Mouse (Mus musculus) right cerebral cortex, postnatal 10 days (tissue): ENCODE data around the gene Adora1.
"Not testable (repeated sequence)": the region's sequence is repeated elsewhere in the genome, so short reads cannot be mapped to it uniquely, and the experiment has no call there.

ENCODE experiments used
- DNase-seq, 2 experiments: peaks; one replicate each; pipeline ENCODE4 v3.0.0; 2021; ENCODE audit warnings: low spot score in 2 of 2

Gene Adora1

DNA sequence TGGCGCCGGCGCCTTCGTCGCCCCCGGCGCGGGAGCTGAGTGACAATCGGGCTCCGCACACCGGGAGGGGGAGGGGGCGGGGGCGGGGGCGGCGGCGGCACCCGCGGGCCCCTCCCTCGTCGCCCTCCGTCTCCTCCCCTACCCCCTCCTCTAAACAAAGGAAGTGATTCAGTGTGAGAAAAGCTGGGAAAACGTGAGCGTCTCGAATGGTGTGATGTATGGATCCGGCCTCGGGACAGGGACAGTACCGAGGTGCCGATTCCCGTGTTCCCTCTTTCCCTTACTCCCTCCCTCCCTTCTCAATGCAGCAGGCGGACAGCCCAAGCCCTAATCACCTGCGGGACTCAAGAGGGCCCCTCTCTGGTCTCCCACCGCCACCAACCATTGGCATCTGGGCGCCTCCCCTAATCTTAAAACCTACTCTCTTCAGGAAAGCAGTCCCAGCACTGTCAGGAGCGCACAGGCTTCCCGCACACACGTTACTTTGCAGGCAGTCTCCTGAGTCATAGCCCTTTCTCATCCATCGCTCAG, at the start of gene Adora1:
Gene Adora1 (minus strand): TSS at position 41 of the 531 bp plus-strand sequence.
- DNase-seq = peak in 1 of 2 experiments; percentile 62

DNA sequence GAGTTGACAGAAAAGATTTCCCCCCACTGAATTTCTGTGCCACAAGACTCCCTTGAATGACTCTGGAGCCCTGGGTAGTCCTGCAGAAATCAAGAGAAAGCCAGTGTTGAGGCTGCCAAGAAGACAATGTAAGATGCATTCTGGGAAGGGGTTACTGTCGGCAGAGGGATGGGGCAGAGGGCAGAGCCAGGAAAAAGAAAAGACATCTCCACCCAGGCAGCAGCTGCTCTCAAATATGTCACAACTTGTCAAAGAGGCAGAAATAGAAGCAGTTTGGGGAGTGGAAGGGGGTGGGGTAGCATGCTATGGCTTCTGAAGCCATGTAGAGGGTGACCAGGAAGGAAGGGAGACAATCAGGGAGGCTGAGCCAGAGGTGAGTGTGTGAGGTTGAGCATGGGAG, 47.9 kb upstream of the Adora1 start:
- DNase-seq = no peak

DNA sequence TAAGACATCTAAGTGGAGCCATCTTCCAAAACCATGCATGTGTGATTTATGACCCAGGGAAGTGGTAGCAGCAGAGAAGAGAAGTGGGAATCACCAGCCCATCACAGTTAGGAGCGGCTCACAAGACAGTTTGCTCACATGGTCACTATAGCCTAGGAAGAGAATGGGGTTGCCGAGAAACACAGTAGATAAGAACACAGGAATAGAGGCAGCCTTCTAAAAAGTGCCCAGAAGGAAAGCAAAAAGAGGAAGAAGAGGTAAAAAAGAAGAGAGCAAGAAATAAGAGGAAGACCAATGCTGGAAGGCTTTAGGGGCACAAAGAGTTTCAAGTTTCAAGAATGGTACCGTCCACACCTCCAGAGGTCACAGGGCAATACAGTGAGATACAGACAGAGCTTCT, 47.1 kb upstream of the Adora1 start:
- no peak for DNase-seq

DNA sequence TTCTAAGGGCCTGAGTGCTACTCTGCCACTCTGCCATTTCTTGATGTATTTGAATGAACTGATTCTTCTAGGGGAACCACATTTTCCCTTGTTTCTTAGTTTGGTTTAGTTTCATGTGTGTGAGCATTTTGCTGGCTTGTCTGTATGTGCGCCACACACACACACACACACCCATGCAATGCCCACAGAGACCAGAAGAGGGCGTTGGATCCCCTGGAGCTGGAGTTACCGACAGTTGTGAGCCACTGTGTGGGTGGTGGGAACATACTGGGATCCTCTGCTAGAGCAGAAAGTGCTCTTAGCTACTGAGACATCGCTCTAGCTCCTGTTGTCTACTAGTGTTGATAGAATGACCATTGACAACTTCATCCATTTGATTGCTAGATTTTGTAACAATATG, 46.3 kb upstream of the Adora1 start:
- no peak for DNase-seq

DNA sequence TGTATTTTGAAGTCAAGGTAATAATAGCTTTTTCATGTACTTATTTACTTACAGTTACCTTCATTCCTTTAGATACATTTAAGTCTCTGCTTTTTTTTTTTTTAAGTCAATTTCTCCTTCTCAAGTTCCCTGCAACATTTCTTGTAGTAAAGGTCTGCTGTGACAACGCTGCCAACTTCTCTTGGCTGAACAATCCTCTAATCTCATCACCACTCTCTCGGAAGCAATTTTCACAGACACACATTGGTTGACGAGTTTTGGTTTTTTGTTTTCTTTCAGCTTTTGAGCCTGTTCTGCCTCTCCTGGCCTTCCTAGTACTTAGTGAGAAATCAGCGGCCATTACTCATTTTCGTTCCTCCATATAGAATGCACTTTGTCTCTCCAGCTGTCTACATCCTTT, 44.9 kb upstream of the Adora1 start:
- DNase-seq = no peak

DNA sequence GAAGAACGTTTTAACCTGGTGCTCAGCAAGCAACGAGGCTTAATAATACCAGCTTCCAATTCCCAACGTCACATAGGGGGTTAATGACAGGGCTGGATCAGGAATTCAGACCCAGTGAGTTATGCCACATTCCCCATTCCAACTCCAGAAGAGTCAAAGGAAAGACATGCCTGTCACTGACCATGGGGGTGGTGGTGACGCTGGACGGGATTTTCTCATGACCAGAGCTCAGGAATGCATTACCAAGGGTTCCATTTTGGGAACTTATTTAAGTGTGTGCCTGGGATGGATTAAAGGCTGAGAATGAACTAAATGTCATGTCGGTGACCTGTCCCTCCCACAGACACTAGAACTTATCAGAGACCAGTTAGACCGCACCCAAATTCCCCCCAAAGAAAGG, 41.6 kb upstream of the Adora1 start:
- no peak for DNase-seq

DNA sequence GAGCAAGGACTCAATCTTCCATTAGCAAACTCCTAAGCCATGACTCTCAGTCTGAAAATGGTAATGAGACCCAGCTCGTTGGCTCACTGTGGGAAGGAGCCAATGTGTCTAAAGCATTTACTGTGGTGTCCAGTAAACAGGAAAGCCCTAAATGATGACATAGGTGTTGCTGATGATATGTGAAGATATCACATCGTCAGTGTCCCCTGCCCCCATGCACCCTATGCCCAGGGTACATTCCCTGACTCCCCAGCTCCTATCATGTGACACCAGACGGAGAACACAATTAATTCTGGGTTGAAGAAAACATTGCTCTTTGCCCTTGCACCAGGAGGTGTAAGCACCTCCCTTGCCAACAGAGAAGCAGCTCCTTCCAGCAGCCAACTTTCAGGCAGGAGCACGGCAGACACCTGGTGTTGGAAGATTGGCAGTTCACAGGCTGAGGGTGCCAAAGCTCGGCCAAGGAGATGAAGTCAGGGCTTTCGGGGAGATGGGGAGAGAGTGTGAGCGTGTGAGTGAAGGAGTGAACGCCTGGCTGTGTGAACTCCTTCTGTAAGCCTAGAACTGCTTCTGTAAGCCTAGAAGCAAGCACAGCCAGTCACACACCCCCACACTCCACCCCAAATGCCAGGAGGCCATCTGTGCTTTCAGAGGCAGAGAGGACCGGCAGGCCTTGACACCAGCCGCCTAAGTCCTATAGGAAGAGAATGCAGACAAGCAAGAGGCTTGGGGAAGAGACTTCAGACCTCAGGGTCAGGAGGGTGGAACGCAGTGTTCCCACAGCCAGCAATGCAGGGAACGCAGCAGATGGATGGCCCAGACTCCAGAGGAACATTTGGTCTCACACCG, 40.6 kb upstream of the Adora1 start:
- peak in 1 of 2 experiments; percentile 44 for DNase-seq

DNA sequence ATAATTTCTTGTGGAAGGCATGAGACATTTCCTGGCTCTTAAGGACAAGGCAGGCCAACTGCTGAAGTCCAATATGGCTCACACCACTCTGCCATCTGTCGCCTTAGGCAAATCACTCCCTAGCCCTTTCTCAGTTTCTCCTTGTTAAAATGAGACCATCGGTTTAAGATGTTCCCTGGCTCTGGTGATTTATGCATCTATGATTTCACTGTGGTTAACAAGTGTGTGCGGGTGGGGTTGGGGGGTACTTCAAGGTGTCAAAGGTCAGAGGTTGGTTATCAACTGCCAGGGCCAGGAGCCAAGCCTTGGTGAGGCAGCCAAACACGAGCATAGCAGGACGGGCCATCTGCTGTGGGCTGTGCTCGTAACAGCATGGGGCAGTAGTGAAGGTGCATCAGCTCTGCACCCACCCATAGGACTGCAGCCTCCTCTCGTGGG, 39.3 kb upstream of the Adora1 start:
- DNase-seq = no peak

DNA sequence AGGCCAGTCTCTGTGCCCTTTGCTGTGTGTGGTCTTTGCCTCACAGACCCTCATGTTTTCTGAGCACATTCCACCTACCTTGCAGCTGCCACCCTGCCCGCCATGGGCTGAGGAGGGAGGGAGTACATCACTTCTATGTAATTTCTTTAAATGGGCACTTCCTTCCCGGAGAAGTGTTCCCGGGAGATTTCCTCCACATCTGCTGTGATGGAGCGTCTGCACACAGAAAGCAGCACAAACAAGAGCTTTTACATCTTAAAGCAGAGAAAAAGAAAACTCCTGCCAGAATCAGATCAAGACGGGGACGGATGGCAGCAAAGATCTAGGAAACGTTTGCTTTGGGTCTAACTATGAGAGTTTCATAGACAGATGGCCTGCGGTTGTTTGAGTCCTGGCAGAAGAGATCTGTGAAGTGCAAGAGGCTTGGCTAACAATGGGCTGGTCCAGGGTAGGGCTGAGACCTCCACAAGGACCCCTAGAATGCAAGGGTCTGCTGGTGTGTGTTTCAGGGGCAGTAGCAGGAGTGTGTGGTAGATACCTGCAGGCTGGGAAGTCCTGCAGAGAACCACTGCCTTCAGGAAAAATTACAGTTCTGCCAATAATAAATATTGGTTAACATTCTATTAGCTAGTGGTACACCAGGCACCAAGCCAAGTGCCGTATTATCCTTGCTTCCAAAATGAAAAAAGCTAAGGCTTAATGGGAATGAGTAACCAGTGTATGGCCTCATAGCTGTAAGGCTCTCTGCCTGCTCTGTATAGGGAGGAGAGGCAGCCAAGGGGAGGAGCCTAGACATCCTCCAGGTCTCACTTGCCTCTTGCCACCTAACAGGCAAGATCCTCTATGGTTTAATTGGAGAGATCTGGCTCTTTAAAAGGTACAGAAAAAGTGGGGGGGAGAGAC, 38.5 kb upstream of the Adora1 start:
- peak; percentile 53 to 71 for DNase-seq

DNA sequence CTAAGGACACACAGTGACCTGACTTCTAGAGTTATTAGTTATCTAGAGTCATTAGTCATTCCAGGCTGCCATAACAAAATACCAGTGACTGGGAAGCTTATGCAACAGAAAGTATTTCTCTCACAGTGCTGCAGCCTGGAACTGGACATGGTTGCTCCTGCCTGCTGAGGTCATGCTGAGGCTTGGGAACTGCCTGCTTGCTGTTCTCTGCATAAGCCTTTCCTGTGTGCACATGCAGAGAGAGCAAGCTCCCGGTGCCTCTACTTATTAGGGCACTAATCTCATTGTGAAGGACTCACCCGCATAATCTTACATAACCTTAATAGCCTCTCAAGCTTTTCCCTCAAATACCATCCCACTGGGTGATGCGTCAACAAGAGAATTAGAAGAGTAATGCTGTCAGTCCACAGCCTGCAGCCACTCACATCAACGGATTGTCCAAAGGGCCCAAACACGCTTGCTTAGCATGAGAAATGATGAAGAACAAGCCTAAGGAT, 37.6 kb upstream of the Adora1 start:
- no peak for DNase-seq

DNA sequence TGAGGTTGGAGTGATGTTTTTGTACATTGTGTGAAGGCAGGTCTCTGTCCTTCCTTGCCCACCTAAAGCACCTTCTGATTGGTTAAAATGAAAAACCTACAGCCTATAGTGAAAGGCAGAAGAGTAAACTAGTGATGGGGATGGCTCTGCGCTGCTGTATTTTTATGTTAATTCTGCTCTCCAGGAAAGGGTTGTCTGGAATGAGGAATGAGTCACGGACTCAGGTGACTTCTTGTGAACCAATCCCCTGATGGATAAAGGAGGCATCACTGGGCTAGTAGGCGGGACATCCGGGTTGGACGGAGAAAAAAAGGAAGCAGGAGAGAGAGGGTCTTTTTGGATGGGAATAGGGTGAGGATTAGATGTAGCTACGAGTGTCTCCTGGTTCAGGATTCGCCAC, 34.8 kb upstream of the Adora1 start:
- no peak for DNase-seq

DNA sequence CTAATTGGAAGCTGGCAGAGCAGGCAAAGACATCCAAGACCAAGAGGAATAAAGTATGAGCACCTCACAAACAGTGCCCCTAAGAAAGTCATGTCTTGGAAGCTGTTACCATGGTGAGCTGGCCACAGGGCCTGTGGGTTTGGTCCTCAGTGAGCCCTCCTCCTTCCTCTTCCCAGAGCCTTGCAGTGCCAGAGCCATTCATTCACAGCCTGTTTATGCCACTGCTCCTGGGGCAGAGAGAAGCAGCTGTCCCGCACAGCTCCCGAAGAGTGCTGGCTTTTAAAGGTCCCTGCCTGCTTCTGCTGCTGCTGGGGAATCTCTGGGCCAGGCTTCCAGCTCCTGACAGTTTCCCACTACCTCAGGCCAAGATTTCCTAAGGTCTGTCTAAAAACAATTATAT, 30.6 kb upstream of the Adora1 start:
- DNase-seq = peak; percentile 51 to 61

DNA sequence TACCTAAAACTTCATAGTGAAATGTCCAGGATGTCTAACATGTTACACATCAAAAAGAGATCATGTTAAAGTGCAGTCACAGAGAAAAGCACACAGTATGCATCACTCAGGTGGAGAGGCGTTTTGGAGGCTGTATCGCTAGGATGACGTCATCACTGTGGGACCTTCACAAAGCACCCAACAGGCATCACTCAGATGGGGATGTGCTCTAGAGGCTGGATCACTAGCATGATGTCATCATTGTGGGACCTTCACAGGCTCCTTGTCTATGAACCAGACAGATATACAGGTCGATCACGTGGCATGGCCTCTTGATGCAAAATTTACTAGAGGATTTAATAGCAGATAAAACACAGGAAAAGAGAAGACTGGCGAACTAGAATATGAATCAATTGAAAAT, 29.1 kb upstream of the Adora1 start:
- no peak for DNase-seq

DNA sequence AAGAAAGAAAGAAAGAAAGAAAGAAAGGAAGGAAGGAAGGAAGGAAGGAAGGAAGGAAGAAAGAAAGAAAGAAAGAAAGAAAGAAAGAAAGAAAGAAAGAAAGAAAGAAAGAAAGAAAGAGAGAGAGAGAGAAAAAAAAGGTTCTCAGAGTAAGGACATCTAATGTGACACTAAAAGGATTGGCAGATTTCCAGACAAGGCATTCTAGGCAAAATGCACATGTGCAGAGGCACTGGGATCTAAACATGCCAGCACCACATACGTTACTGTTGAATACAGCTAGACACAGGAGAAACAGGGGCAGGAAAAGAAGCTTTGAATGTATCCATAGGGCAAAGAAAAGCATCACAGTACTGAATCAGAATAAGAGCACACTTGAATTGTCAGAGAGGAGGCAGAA, 14.4 kb upstream of the Adora1 start:
- DNase-seq = not testable (repeated sequence)

DNA sequence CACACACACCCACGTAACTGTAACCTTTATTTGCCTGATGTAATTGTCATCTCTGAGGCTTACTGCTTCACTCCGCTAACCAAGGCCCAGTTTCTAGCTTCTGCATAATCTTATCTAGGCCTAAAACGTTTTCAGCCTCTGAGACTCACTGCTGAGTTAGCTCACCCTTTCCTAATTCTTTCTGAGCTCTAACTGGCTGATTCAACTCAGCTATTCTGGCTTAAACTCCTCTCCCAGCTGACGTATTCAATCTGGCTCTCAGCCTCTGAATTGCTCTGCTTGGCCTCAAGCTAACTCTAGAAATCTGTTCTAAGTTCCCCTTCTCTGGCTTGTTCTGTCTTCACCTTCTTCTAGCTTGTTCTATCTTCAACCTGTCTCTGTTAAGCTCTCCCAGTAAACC, 11.4 kb upstream of the Adora1 start:
- no peak for DNase-seq

DNA sequence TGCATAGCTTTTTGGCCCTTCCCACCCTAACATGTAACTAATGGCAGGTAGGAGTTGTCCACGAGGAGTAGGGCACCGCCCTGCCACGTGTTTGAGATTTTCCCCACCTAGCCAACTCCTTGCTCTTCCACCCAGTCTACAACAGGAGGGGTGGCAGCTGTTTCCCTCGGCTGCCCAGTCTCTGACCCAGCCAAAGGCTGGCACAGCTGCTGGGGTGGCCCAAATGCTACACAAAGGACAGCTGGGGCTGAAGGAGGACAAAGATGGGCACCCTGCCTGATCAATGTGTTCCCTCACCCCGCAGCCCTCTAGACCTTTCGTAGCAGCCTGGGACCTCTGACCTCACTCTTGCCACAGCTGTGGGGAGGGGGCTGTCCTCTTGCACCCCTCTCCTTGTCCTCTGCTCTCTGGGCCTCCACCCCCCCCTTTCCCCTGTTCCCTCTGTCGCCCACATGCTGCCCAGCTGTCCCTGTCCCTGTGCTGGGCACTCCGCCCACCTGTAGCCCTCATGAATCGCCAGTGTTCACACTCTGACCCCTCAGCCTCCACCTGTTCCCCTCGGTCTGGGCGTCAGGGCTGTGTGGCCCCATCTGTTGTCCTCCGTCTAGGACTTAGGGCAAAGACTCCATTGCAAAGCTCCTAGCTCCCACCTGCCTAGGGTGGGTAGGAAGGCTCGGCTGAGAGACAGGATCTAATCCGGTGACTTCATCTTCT, 9.9 kb upstream of the Adora1 start:
- peak in 1 of 2 experiments; percentile 29 for DNase-seq

DNA sequence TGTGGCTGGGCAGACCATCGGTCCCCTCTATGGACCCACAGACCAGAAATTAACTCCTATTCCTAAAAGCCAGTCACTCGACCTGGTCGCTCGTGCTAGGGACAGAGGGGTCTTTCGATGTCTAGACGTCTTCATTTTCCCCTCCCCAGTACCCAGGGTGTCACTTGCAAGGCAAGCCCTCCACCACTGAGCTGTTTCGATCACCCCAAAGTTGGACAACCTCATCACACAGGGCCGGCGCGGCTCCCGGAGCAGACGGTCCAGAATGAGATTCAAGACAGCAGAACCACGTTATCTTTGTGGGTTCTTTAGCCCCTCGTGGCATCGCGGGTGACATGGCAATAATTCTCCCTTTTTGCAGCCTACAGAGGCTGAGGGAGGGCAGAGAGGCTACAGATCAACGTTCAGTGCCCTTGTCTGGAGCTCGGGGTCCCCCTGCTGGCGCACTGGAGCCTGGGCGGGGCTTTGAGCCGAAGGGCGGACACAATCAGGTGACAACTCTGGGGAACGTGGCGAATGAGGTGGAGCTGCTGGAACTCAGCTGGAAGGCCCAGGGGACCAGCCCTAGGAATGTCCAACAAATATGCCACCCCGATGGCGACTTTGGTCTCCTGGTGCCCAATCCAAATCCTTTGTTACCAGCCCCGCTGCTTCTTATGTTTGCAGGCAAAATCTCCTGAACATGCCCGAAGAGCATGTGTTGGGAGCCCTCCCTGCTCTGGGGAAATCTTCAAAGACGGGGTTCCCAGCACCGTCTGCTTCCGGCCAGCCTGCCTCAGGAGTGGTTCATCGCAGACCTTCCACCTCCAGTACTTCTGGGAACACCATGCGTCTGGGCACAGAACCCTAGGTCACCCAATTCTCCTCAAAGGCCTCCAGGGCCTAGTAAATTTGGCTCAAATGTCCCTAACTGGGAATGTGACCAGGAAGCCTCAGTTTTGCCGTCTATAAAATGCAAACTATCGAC, 9.0 kb upstream of the Adora1 start:
- peak; percentile 90 to 93 for DNase-seq

DNA sequence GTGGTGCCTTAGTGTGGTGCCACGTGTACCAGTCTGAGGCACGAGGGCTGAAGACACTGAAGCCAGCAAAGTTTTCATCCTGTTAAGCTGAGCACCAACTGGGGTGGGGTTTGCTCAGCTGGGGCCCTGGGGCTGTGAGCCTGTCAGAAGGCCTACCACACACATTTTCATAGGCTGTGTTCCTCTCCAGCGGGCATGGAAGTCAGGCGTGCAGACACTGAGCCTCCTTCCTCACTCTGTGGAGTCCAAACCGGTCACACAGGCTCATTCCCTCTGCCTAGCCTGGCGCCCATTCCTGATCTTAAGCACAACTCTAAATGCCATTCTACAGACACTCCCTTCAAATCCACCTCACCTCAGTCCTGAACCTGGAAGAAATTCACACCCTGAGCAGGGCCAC, 8.3 kb upstream of the Adora1 start:
- no peak for DNase-seq

DNA sequence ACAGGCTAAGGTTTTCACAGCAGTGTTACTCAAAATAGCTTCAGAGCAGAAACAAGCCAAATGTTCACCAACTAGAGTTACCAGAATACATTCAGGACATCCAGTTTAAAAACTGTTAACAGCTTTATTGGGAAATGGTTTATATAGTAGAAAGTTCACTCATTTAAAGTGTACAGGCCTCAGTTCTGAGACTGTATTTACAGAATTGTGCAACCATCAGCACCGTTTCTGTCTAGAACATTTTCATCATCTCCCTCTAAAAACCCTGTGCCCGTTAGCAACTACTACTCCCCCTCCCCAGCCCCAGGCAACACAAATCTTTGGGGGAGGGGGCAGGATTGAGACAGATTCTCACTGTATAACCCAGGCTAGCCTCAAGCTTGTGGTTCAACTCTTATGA, 7.1 kb upstream of the Adora1 start:
- DNase-seq = peak in 1 of 2 experiments; percentile 18

DNA sequence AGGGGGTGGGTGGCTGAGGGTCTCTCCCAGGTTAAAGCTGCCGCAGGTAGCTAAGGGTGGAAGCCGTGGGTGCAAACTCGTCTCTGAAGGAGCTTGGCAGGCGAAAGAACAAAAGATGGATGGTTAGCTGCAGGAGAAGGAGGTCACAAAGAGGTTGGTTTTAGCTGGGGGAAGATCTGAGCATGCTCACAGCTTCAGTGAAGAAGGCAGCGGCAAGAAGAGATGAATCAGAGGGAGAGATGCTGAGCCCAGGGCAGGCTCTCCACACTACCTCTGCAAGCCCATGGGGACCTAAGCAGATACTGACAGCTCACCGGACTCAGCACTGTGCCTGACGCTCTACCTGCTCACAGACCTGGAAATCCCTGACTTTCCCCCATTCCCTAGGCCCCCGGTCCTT, 6.1 kb upstream of the Adora1 start:
- DNase-seq = peak; percentile 28 to 31
